Mouse (Mus musculus) E14TG2a.4 (cell line): ENCODE measurements around the gene Trip11.

Source experiments
- H3K27me3 ChIP-seq: 2 replicates; pipeline ENCODE4 v1.6.1; 2014; ENCODE audit warnings: low read length, control low read depth; ENCODE audit not compliant: insufficient read depth
- H3K36me3 ChIP-seq: 2 replicates; pipeline ENCODE4 v1.6.1; 2014; ENCODE audit warnings: low read length, control low read depth; ENCODE audit not compliant: insufficient read depth
- H3K4me1 ChIP-seq: replicated peaks from 2 replicates; pipeline ENCODE4 v1.6.1; 2014; ENCODE audit warnings: low read depth, low read length, control low read depth
- H3K4me3 ChIP-seq: replicated peaks from 2 replicates; pipeline ENCODE4 v1.5.1; 2014; ENCODE audit warnings: mild to moderate bottlenecking, low read length
- H3K9me3 ChIP-seq: 2 replicates; pipeline ENCODE4 v1.6.1; 2014; ENCODE audit warnings: low read length, control low read depth
- CTCF ChIP-seq: conservative IDR thresholded peaks from 2 replicates; pipeline ENCODE4 v1.5.1; 2014; ENCODE audit warnings: low read length
- NANOG ChIP-seq: IDR thresholded peaks from 2 replicates; pipeline ENCODE4 v1.6.1; 2014; ENCODE audit warnings: borderline replicate concordance, low read length, mixed read lengths
- POU5F1 ChIP-seq: IDR thresholded peaks from 2 replicates; pipeline ENCODE4 v1.6.1; 2014; ENCODE audit warnings: low read length, borderline replicate concordance

Trip11 gene

GRCm38 (mm10) chr12:101851846-101852564, 61.1 kb downstream of the Trip11 start:
- TF ChIP-seq CTCF (no peak), NANOG (no peak), POU5F1 (no peak)
- H3K4me1 ChIP-seq = peaks cover 4% of the 10 kb centered on the region; the same call in 1 of the 2 replicates
- H3K36me3 ChIP-seq = no peaks in the 10 kb centered on the region
- H3K4me3 ChIP-seq = no peak overlapping the region
- no peaks in the 10 kb centered on the region for H3K9me3 ChIP-seq
- no peaks in the 10 kb centered on the region for H3K27me3 ChIP-seq

- Histone ChIP-seq H3K36me3 (no peaks in the 10 kb centered on the region), H3K9me3 (no peaks in the 10 kb centered on the region), H3K4me3 (no peak overlapping the region), H3K4me1 (peaks cover 4% of the 10 kb centered on the region; the same call in 1 of the 2 replicates), H3K27me3 (no peaks in the 10 kb centered on the region)
- no peak for TF ChIP-seq CTCF
- TF ChIP-seq POU5F1 = no peak
- TF ChIP-seq NANOG = no peak
These were observed 61.8 kb downstream of the Trip11 start for GRCm38 (mm10) chr12:101851314-101851713.

GRCm38 (mm10) chr12:101836546-101837274, 76.4 kb downstream of the Trip11 start:
- no peak for TF ChIP-seq CTCF
- no peak for TF ChIP-seq NANOG
- no peak for TF ChIP-seq POU5F1
- H3K27me3 ChIP-seq = no peaks in the 10 kb centered on the region
- no peak overlapping the region for H3K4me3 ChIP-seq
- peaks cover 5% of the 10 kb centered on the region; the same call in 1 of the 2 replicates for H3K4me1 ChIP-seq
- H3K9me3 ChIP-seq = no peaks in the 10 kb centered on the region
- H3K36me3 ChIP-seq = peaks cover 13% of the 10 kb centered on the region

GRCm38 (mm10) chr12:101834715-101835114, 78.4 kb downstream of the Trip11 start:
- Histone ChIP-seq H3K9me3 (no peaks in the 10 kb centered on the region), H3K4me3 (no peak overlapping the region), H3K4me1 (peaks cover 13% of the 10 kb centered on the region), H3K27me3 (no peaks in the 10 kb centered on the region), H3K36me3 (peaks cover 13% of the 10 kb centered on the region)
- TF ChIP-seq POU5F1 (no peak), NANOG (no peak), CTCF (no peak)

GRCm38 (mm10) chr12:101833776-101834175, 79.3 kb downstream of the Trip11 start:
- TF ChIP-seq POU5F1 (no peak), NANOG (no peak), CTCF (no peak)
- Histone ChIP-seq H3K4me1 (peaks cover 13% of the 10 kb centered on the region), H3K4me3 (no peak overlapping the region), H3K36me3 (peaks cover 12% of the 10 kb centered on the region), H3K9me3 (no peaks in the 10 kb centered on the region), H3K27me3 (no peaks in the 10 kb centered on the region)

- peaks cover 13% of the 10 kb centered on the region for H3K4me1 ChIP-seq
- peaks cover 8% of the 10 kb centered on the region; the same call in 1 of the 2 replicates for H3K36me3 ChIP-seq
- no peak for TF ChIP-seq CTCF
- TF ChIP-seq POU5F1 = no peak
- TF ChIP-seq NANOG = no peak
- H3K9me3 ChIP-seq = no peaks in the 10 kb centered on the region
- no peaks in the 10 kb centered on the region for H3K27me3 ChIP-seq
- H3K4me3 ChIP-seq = no peak overlapping the region
These were observed 80.0 kb downstream of the Trip11 start for GRCm38 (mm10) chr12:101833115-101833506.

- peaks cover 6% of the 10 kb centered on the region; the same call in 1 of the 2 replicates for H3K36me3 ChIP-seq
- peaks cover 13% of the 10 kb centered on the region for H3K4me1 ChIP-seq
- no peaks in the 10 kb centered on the region for H3K9me3 ChIP-seq
- no peak overlapping the region for H3K4me3 ChIP-seq
- H3K27me3 ChIP-seq = no peaks in the 10 kb centered on the region
- TF ChIP-seq NANOG = no peak
- TF ChIP-seq CTCF = no peak
- no peak for TF ChIP-seq POU5F1
These were observed 80.6 kb downstream of the Trip11 start for GRCm38 (mm10) chr12:101832179-101833114.

GRCm38 (mm10) chr12:101831221-101831620, 81.8 kb downstream of the Trip11 start:
- H3K9me3 ChIP-seq = no peaks in the 10 kb centered on the region
- TF ChIP-seq CTCF (no peak), NANOG (no peak), POU5F1 (no peak)
- H3K4me3 ChIP-seq = no peak overlapping the region
- no peaks in the 10 kb centered on the region for H3K27me3 ChIP-seq
- H3K4me1 ChIP-seq = peaks cover 13% of the 10 kb centered on the region
- 0 out of 2 replicates have a peak, but pooled peaks cover 4% of the 10 kb centered on the region for H3K36me3 ChIP-seq
